Mouse (Mus musculus): ENCODE measurements around the gene Tcf20. TPM values are rescaled to one million over a fixed set of nuclear protein-coding genes. Genes with fewer than 3 reads are reported as not detected.

The Tcf20 gene
- polyA plus RNA-seq, 1 experiment from 2014 or later = 7.2 TPM

DNA sequence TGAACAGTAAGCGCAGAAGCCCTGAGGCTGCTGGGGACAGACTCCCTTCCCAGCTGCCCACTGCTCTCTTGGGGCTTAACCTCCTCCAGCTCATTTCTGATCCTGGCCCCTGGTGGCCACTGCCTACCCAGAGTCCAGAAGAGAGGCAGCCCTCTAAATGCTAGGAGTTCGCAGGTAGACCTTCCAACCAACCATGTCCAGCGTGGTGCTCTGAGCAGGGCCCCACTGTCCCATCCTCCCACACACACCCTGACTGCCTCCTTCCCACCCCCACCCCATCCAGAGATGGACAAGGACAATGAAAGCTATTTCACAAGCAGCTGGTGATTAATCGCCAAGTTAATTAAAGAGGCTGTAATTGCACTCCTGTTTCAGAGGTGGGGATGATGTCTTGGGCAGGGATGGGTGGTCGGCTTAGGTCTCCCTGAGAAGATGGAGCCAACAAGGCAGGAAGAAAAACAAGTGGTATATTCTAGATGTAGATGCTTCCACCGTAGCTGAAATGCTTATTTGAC is 1.6 kb upstream of the Tcf20 start:
- Histone ChIP-seq H3K27ac (no peak overlapping the region), H3K9me3 (no peaks in the 10 kb centered on the region), H3K4me1 (peaks cover 20% of the 10 kb centered on the region), H3K36me3 (no peaks in the 10 kb centered on the region), H3K4me3 (no peak overlapping the region), H3K4me2 (no peak overlapping the region), H3K27me3 (peaks cover 44% of the 10 kb centered on the region), H3K9ac (no peak overlapping the region)
- ATAC-seq (ENCODE audit: borderline replicate concordance, extremely low read depth, low FRiP score, low TSS enrichment) = no peak
- 69% methylated on average over 6 of the region's 6 CpGs for WGBS

DNA sequence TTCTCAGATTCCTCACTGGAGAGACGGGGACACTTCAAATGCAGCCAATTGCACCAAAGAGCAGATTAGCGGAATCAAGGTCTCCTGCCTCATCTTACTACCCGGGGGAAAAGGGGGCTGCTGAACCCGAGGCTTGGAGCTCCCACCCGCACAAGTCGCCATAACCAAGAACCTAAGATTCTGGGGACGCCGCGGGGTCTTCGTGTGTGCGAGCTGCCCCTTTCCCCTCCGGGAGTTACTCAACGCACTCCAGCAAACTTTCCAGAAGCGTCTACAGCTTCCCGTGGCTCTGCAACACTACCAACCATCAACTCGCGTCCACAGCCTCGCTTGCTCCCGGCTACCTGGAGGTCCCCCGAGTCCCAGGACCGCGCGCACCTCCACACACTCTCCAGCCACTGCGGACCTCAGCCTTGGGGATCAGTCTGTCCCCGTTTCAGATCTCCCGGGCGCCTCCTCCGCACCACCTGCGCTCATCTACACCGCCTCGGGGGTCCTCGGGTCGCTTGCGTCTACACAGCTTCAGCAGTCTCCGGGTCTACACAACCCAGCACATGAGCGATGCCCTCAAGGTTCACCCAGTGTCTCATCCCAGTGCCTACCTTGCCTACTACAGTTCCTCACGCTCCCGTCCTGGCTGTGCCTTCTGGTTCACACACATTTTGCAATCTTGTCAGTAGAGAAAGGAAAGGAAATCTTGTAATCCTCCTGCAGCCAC is 499 bp downstream of the Tcf20 start:
- Histone ChIP-seq H3K4me1 (peaks cover 41% of the 10 kb centered on the region), H3K27me3 (peaks cover 44% of the 10 kb centered on the region), H3K4me2 (peak overlapping the region; percentile 91), H3K27ac (no peak overlapping the region), H3K9ac (peak overlapping the region; percentile 25; the same call in 1 of the 2 replicates), H3K9me3 (no peaks in the 10 kb centered on the region), H3K4me3 (peak overlapping the region; percentile 40), H3K36me3 (no peaks in the 10 kb centered on the region)
- ATAC-seq (ENCODE audit: borderline replicate concordance, extremely low read depth, low FRiP score, low TSS enrichment) = no peak; the same call in 1 of the 2 replicates
- 2% methylated on average over 38 of the region's 38 CpGs for WGBS

DNA sequence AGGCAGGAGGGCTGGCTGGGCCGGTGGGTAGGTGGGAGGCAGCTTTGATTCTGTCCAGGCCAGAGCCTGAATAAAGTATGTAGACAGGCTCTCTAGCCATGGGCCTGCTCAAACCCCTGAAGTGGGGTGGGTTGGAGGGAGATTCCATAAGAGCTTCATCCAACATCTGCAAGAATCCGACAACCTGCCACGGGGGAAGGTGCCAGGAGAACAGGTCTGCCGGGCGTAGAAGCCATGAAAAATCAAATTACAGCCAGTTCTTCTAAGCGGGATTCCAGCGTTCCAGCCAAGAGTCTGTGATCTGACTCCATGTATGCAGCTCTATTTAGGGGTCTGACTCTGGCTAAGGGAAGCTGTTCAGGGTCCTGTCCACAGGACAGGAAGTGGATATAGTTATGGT is 3.1 kb downstream of the Tcf20 start:
- Histone ChIP-seq H3K4me1 (peaks cover 53% of the 10 kb centered on the region), H3K9ac (no peak overlapping the region), H3K4me3 (no peak overlapping the region), H3K4me2 (no peak overlapping the region), H3K36me3 (no peaks in the 10 kb centered on the region), H3K9me3 (no peaks in the 10 kb centered on the region), H3K27ac (no peak overlapping the region), H3K27me3 (peaks cover 36% of the 10 kb centered on the region)
- WGBS = 63% methylated on average over 7 of the region's 7 CpGs
- ATAC-seq (ENCODE audit: borderline replicate concordance, extremely low read depth, low FRiP score, low TSS enrichment) = no peak

DNA sequence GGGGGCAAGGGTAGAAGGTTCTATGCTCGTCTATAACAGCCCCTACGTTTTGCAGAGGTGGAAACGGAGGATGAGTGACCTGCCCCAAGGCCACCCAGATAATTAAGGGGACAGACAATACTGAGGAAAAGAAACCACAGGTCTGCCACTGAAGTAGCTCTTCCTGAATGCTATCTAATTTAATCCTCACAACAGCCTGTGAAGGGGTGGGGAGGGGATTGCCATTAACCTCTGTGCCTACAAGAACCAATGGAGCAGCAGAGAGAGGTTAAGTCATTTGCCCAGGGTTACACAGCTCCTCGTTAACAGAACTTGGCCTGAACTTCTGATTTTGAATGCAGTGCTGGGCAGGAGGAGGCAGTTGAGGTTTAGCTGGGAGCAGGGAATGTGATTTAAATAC is 3.6 kb downstream of the Tcf20 start:
- WGBS = 53% methylated on average over 3 of the region's 4 CpGs
- peaks cover 31% of the 10 kb centered on the region for H3K27me3 ChIP-seq
- no peaks in the 10 kb centered on the region for H3K9me3 ChIP-seq
- no peak overlapping the region for H3K27ac ChIP-seq
- no peak overlapping the region; the same call in 1 of the 2 replicates for H3K4me2 ChIP-seq
- H3K4me3 ChIP-seq = no peak overlapping the region
- H3K9ac ChIP-seq = no peak overlapping the region
- H3K36me3 ChIP-seq = no peaks in the 10 kb centered on the region
- no peak for ATAC-seq (ENCODE audit: borderline replicate concordance, extremely low read depth, low FRiP score, low TSS enrichment)
- H3K4me1 ChIP-seq = peaks cover 53% of the 10 kb centered on the region

DNA sequence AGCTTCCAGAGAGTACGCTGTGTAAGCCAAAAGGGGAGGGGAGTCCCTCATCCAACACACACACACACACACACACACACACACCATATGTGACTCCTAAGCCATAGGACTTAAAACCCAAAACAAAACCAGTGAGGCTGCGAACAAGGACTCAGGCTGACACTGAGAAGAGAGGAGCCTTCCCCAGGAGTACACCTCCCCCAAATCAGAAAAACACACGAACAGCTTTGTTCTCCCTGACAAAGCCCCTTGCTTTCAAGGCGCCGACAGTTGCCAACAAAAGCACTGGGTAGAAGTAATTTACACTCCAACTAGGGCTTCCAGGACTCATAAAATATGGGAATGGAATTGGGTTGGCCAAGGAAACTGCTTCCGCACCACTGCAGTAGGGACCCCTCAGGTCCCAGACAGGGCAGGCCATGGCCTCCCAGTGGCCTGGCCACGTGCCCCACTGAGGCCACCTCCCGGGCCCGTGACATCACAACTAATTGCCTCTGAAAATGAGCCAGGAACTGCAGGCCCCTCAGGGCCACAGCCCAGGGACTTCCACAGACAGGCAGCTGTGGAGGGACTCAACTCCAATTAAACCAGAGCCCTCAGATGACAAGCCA is 4.2 kb downstream of the Tcf20 start:
- Histone ChIP-seq H3K27ac (peak overlapping the region; percentile 52), H3K27me3 (peaks cover 27% of the 10 kb centered on the region), H3K4me3 (no peak overlapping the region), H3K4me1 (peaks cover 53% of the 10 kb centered on the region), H3K4me2 (peak overlapping the region; percentile 37), H3K36me3 (no peaks in the 10 kb centered on the region), H3K9ac (no peak overlapping the region), H3K9me3 (no peaks in the 10 kb centered on the region)
- 23% methylated on average over 9 of the region's 9 CpGs for WGBS
- ATAC-seq (ENCODE audit: borderline replicate concordance, extremely low read depth, low FRiP score, low TSS enrichment) = peak; percentile 36

DNA sequence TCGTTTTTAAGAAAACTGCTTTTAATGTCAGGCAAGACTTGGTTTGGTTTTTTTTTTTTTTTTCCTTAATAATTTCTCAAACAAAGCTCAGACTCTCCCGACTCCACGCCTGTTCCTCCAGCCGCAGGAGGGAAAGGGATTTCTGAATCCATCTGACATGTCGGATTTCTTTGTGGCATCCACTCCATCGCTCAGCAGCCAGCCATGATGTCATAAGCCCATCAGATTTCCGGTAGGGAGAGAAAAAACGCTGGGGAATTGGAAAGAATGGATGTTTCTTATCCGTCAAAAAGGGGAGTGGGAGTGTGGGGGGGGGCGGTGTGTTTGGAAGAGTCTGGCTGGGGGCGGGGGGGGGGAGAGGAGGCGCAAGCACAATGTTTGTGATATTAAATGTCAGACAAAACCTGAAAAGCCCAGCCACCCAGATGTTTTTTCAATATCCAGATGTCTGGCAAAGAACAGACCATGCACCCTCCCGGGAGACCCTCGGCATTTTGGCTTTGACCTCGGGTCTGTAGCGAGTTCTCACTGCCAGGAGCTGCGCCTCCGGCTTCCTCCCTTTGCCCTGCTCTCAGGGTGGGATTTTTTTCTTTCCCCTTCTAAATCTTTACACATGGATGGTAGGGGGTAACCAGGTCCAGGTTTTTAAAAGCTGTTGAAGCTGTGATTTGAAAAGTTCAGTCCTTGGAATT is 4.8 kb downstream of the Tcf20 start:
- H3K27ac ChIP-seq = peak overlapping the region; percentile 52
- H3K9me3 ChIP-seq = no peaks in the 10 kb centered on the region
- 0 out of 2 replicates have a peak, but pooled peaks have one; percentile 1 for ATAC-seq (ENCODE audit: borderline replicate concordance, extremely low read depth, low FRiP score, low TSS enrichment)
- H3K4me3 ChIP-seq = 0 out of 2 replicates have a peak overlapping the region, but pooled peaks have one; percentile 3
- H3K27me3 ChIP-seq = peaks cover 24% of the 10 kb centered on the region
- H3K4me1 ChIP-seq = peaks cover 49% of the 10 kb centered on the region
- no peaks in the 10 kb centered on the region for H3K36me3 ChIP-seq
- 12% methylated on average over 18 of the region's 18 CpGs for WGBS
- no peak overlapping the region for H3K9ac ChIP-seq
- peak overlapping the region; percentile 37 for H3K4me2 ChIP-seq

DNA sequence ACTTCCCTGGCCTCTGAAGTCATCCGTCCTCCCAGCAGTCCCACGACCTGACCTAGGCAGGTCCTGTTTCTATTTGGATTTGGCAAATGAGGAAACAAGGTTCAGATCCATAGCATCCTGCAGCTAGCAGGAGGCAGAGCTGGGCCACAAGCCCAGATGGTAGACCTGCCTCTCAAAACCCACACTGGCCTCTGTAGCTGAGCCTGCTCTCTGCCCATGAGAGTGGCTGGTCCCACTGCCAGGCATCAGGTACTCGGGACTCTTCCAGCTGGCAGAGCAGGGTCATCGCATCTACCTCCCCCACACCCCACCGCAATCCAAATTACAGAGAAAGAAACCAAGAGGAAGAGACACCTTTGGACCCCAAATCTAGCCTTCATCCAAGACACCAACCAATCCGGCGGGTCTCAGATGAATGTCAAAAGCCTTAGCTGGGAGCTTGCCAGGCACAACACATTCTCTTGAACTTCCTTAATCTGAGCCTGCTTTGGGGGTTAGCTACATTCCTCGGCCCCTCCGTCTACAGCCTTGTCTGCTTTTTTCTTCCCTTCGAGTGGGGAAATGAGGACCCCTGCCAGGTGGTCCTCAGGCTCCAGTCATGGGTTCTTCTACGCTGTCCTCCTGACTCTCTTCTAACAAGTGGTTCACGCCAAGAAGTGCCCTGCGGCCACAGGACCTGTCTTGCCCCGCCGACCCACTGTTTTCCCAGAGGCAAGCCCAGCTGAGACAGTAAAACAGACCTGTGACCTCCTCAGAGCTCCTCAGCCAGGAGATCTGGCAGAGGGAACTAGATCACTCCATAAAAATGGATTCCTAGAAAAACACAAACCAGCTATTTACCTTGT is 5.8 kb downstream of the Tcf20 start:
- Histone ChIP-seq H3K4me2 (no peak overlapping the region; the same call in 1 of the 2 replicates), H3K9ac (no peak overlapping the region), H3K9me3 (no peaks in the 10 kb centered on the region), H3K27me3 (peaks cover 17% of the 10 kb centered on the region), H3K36me3 (no peaks in the 10 kb centered on the region), H3K27ac (no peak overlapping the region), H3K4me3 (no peak overlapping the region), H3K4me1 (peaks cover 43% of the 10 kb centered on the region)
- WGBS = 26% methylated on average over 15 of the region's 15 CpGs
- no peak for ATAC-seq (ENCODE audit: borderline replicate concordance, extremely low read depth, low FRiP score, low TSS enrichment)

DNA sequence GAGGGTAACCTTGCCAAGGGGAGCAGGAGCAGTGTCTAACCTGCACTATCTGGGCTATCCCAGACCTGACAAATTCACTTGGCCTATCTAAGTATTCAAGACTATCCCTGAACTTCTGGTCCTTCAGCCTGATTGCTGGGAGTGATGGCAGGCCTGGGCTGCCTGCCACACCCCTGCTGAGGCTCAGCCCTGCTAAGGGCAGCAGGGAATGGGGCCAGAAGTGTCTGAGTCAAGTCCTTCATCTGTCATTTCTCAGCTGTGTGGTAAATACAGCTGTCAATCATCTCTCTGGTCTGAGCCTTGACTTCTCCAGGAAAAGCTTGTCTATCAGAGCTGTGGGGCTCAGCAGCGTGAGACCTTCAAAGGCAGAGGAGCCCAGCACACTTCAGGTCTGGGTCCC is 8.1 kb downstream of the Tcf20 start:
- Histone ChIP-seq H3K4me3 (no peak overlapping the region), H3K27ac (no peak overlapping the region), H3K27me3 (no peaks in the 10 kb centered on the region), H3K9ac (no peak overlapping the region), H3K4me2 (no peak overlapping the region), H3K4me1 (peaks cover 35% of the 10 kb centered on the region), H3K9me3 (no peaks in the 10 kb centered on the region), H3K36me3 (no peaks in the 10 kb centered on the region)
- no peak for ATAC-seq (ENCODE audit: borderline replicate concordance, extremely low read depth, low FRiP score, low TSS enrichment)
- WGBS = 72% methylated on average over 1 of the region's 1 CpGs

DNA sequence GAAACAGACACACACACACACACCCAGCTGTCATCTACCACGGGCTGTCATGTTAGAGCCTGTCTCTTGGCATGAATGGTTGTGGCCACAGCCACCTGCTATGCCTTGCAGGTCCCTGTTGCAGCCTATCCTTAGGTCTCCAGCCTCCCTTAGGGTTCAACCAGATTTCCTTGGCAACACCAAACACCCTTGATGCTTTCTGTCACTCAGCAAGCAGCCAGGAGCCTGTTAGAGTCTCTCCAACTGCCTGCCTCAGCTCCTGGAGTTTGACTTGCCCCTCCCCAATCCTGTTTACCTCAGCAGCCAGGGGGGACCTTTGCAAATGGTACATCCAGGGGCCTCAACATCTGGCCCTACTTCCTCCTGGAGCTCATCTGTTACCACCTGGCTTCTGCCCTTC is 13.2 kb downstream of the Tcf20 start:
- Histone ChIP-seq H3K36me3 (no peaks in the 10 kb centered on the region), H3K9me3 (no peaks in the 10 kb centered on the region), H3K27ac (no peak overlapping the region), H3K4me1 (peaks cover 3% of the 10 kb centered on the region), H3K9ac (no peak overlapping the region), H3K27me3 (no peaks in the 10 kb centered on the region), H3K4me2 (no peak overlapping the region), H3K4me3 (no peak overlapping the region)
- whole genome bisulfite sequencing = 75% methylated on average over 1 of the region's 1 CpGs
- ATAC-seq (ENCODE audit: borderline replicate concordance, extremely low read depth, low FRiP score, low TSS enrichment) = no peak

DNA sequence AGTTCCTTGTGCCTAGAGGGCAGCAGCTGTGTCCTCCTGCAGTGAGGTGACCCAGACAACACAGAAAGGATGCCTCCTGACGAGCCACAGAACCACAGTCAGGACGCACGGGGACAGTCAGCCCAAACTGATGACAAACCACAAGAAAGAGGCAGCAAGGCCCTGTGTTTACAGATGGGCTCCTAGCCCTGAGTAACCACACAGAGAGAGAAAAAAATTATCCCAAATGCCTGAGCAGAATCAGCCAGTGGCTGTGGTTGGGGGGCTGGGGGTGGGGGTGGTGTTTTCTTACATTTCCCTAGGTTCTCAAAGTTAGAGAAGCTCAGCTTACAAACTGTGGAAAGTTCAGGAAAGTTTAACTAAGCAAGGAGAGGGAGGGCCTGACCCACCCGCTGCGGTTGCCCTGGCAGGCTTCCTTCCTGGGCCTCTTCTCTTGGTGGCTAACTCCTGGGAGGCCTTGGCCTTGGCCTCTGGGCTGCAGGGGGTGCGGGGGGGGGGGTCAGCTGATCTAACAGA is 18.4 kb downstream of the Tcf20 start:
- WGBS = 24% methylated on average over 6 of the region's 6 CpGs
- peak overlapping the region; percentile 13 for H3K27ac ChIP-seq
- ATAC-seq (ENCODE audit: borderline replicate concordance, extremely low read depth, low FRiP score, low TSS enrichment) = no peak

DNA sequence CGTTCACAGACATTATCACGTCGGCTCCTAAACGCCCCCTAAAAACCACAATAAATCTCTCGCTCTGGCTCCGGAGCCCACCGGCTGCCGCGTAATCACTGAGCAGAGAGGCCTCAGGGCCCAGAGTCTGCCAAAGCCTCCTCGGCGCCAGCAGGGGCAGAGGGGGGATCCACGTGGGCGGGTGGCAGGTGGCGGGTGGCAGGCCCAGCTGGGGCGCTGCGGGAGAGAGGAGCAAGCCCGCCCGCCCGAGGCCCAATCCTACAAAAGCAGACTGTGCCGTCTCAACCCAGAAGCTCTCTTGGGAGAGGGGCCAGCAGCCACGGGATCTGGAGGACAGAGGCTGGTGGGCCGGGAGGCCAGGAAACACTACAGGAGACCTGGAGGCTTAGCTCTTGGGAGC is 19.2 kb downstream of the Tcf20 start:
- Histone ChIP-seq H3K9ac (no peak overlapping the region), H3K4me3 (no peak overlapping the region), H3K27me3 (peaks cover 13% of the 10 kb centered on the region; the same call in 1 of the 2 replicates), H3K4me2 (peak overlapping the region; percentile 48), H3K27ac (no peak overlapping the region; the same call in 1 of the 2 replicates), H3K4me1 (peaks cover 20% of the 10 kb centered on the region), H3K9me3 (no peaks in the 10 kb centered on the region), H3K36me3 (no peaks in the 10 kb centered on the region)
- no peak for ATAC-seq (ENCODE audit: borderline replicate concordance, extremely low read depth, low FRiP score, low TSS enrichment)
- 3% methylated on average over 22 of the region's 22 CpGs for WGBS

More for the DNA sequence above, 18.4 kb downstream of the Tcf20 start:
- H3K4me2 ChIP-seq = no peak overlapping the region
- H3K9me3 ChIP-seq = no peaks in the 10 kb centered on the region
- H3K9ac ChIP-seq = 0 out of 2 replicates have a peak overlapping the region, but pooled peaks have one; percentile 9
- H3K27me3 ChIP-seq = peaks cover 13% of the 10 kb centered on the region; the same call in 1 of the 2 replicates
- peaks cover 20% of the 10 kb centered on the region for H3K4me1 ChIP-seq
- H3K36me3 ChIP-seq = no peaks in the 10 kb centered on the region
- no peak overlapping the region for H3K4me3 ChIP-seq
